Mouse (Mus musculus) stomach, postnatal 0 days (tissue): ENCODE measurements around the gene Bace2.

Experiments used
- CTCF ChIP-seq: IDR thresholded peaks from 2 replicates; pipeline ENCODE4 v1.5.1; 2016; ENCODE audit warnings: antibody characterized with exemption, low read depth, mild to moderate bottlenecking, moderate library complexity
- EP300 ChIP-seq: optimal IDR thresholded peaks from 2 replicates; pipeline ENCODE3; 2016; ENCODE audit warnings: antibody characterized with exemption

DNA sequence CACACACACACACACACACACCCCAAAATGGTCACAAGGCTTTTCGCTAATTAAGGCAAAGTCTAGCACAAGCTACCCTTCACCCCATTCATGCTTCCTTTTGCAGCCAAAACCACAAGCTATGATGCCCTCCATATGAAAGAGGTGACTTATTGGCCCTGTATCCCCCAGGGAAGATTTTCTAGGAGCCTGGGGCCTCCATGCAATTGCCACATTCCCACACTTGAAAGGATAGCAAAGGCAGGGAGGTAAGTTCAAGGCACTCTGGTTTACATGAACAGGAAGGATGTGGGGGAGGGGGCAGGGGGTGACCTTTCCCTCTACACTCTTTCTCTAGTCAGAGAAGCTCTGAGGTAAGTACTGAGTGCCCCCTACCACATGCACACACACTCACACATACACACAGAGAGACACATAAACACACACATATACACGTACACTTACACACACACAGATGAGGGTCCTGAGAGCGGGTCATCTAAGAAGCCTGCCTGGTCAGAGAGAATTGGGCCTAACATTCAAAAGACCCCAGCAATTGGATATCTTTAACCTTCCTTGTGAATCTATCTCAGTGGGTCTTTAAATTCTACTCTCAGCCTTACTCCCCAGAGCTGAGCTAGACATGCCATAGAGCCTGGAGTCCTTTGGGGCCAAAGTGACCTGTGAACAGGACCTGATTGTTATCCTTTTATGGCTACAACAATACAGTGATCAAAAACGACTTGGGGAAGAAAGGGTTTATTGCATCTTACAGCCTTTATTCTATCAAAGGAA is 46.6 kb upstream of the Bace2 start:
- no peak for TF ChIP-seq EP300
- no peak for TF ChIP-seq CTCF
